Mouse (Mus musculus) hindbrain, embryonic 12.5 days (tissue): ENCODE measurements around the gene Lrrk1. TPM values are rescaled to one million over a fixed set of nuclear protein-coding genes. Genes with fewer than 3 reads are reported as not detected.

Experiments used
- ATAC-seq: fragments of 200-750 bp; cut with Nextera tagmentation; 2 replicates; pipeline ENCODE4 v1.8.0; 2017; ENCODE audit warnings: moderate TSS enrichment; ENCODE audit not compliant: low FRiP score
- H3K27ac ChIP-seq: fragments of 300-500 bp; sonication (generic); 2 replicates; pipeline ENCODE4 v1.5.1; 2016; ENCODE audit warnings: mild to moderate bottlenecking
- H3K27me3 ChIP-seq: fragments of 300-500 bp; sonication (generic); 2 replicates; pipeline ENCODE4 v1.6.1; 2016; ENCODE audit warnings: mild to moderate bottlenecking
- H3K36me3 ChIP-seq: fragments of 300-500 bp; sonication (generic); 2 replicates; pipeline ENCODE4 v1.6.1; 2016; ENCODE audit warnings: mild to moderate bottlenecking
- H3K4me1 ChIP-seq: fragments of 300-500 bp; sonication (generic); 2 replicates; pipeline ENCODE4 v1.6.1; 2016
- H3K4me2 ChIP-seq: fragments of 300-500 bp; sonication (generic); replicated peaks from 2 replicates; pipeline ENCODE4 v1.6.1; 2016; ENCODE audit warnings: mild to moderate bottlenecking
- H3K4me3 ChIP-seq: fragments of 300-500 bp; sonication (generic); 2 replicates; pipeline ENCODE4 v1.5.1; 2016; ENCODE audit warnings: mild to moderate bottlenecking
- H3K9ac ChIP-seq: fragments of 300-500 bp; sonication (generic); 2 replicates; pipeline ENCODE4 v1.6.1; 2016; ENCODE audit warnings: mild to moderate bottlenecking, moderate library complexity
- H3K9me3 ChIP-seq: fragments of 300-500 bp; sonication (generic); replicated peaks from 2 replicates; pipeline ENCODE4 v1.6.1; 2016; ENCODE audit warnings: mild to moderate bottlenecking
- WGBS: fragments of 180-500 bp; shearing (Covaris S2); methylation state at CpG from one replicate; pipeline ENCODE4 v1.1.7; 2016; 5-methylcytosine and 5-hydroxymethylcytosine counted together
- polyA plus RNA-seq: library from polyadenylated mRNA; unstranded; fragments of >200 nt; fragmentation: Nextera tagmentation; extraction: Ambion mirVana; gene quantifications from 2 replicates; pipeline ENCODE4 v1.2.1, GENCODE M21; 2016

The Lrrk1 gene
- polyA plus RNA-seq, 1 experiment from 2014 or later, result 7.2 TPM

DNA sequence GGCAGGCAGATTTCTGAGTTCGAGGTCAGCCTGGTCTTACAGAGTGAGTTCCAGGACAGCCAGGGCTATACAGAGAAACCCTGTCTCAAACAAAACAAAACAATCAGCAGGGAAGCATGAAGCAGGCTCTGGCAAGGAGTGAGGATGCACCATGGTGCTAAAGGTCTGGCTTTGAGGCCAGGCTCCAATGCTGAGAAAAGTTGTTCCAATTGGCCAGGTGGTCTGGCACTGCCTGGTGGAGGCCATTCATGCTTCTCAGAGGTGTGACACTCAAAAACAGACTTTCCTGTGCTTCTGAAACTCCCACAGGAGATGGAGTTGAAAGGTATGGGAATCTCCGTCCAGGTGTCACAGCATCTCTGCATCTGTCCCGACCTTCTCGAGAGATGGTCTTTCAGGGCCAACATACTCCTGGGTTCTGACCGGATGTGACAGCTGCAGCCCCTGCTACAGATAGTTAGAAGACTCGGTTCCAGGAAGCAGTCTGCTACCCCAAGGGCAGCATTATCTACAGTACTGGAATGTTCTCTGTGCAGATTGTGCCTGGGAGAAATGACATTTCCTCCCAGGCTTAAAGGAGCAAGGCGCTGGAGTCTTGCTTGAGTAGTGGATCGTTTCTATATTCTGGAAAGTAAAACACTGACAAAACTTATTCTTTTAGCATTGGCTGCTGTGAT lies 134.0 kb downstream of the Lrrk1 start:
- Histone ChIP-seq H3K36me3 (no peaks in the 10 kb centered on the region), H3K4me1 (peaks cover 3% of the 10 kb centered on the region; the same call in 1 of the 2 replicates), H3K9ac (no peak overlapping the region), H3K27ac (no peak overlapping the region), H3K4me3 (no peak overlapping the region), H3K4me2 (no peak overlapping the region), H3K27me3 (0 out of 2 replicates have a peak, but pooled peaks cover 4% of the 10 kb centered on the region), H3K9me3 (no peaks in the 10 kb centered on the region)
- WGBS, result 89% methylated on average over 8 of the region's 8 CpGs
- no peak for ATAC-seq

DNA sequence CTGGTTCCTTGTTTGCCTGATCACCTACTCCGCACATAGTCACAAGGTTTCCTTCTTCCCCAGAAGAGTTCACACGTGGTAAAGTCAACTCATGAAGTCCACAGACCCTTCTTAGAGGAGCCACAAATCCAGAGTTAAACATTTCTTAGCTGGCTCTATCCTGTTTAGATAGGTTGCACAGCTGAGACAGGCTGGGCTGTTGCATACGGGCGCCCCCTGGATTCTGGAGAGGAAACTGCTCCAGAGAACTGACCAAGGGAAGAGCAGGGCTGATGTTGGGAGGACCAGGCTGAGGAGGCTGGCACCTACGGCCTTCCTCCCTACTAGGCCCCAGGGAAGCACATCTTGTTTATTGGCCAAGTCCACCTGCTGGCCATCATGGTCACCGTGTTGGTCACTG lies 138.1 kb downstream of the Lrrk1 start:
- H3K4me1 ChIP-seq, result peaks cover 23% of the 10 kb centered on the region
- 24% methylated on average over 6 of the region's 6 CpGs for WGBS
- no peaks in the 10 kb centered on the region for H3K36me3 ChIP-seq
- H3K27me3 ChIP-seq, result 0 out of 2 replicates have a peak, but pooled peaks cover 4% of the 10 kb centered on the region
- no peak overlapping the region for H3K4me2 ChIP-seq
- no peaks in the 10 kb centered on the region for H3K9me3 ChIP-seq
- H3K9ac ChIP-seq, result no peak overlapping the region
- no peak overlapping the region for H3K27ac ChIP-seq
- 0 out of 2 replicates have a peak, but pooled peaks have one; percentile 7 for ATAC-seq
- H3K4me3 ChIP-seq, result no peak overlapping the region

DNA sequence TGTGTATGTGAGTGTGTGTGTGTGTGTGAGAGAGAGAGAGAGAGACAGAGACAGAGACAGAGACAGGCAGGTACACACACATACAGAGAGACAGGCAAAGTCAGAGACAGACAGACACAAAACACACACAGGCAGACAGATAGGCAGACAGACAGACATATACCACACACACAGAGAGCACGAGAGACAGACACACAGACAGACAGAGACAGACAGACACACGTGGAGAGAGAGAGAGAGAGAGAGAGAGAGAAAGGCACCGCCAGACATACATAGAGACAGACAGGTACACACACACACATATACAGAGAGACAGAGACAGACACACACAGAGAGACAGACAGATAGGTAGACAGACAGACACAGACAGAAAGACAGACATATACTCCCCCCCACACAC lies 138.7 kb downstream of the Lrrk1 start:
- WGBS, result 90% methylated on average over 3 of the region's 3 CpGs

DNA sequence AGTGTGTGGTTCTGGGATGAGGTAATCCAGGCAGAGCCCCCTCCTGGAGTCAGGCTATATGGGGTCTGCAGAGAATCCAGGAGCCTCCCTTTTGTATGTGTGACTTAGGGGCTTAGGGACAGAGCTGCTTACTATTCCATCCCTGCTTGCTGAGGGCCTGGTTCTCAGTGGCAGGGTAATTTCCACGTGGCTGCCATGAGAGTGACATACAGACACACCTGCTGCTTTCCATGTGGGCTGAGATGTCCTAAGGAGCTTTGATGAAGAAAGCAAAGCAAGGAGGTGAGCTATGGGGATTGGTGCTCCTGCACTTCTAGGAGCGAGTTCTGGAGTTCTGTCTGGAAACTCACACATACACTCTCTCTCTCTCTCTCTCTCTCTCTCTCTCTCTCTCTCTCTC lies 139.1 kb downstream of the Lrrk1 start:
- H3K4me1 ChIP-seq, result peaks cover 23% of the 10 kb centered on the region
- H3K27ac ChIP-seq, result no peak overlapping the region
- H3K9me3 ChIP-seq, result no peaks in the 10 kb centered on the region
- no peaks in the 10 kb centered on the region for H3K36me3 ChIP-seq
- H3K4me3 ChIP-seq, result no peak overlapping the region
- no peak for ATAC-seq
- WGBS, result 58% methylated on average over 2 of the region's 2 CpGs
- 0 out of 2 replicates have a peak overlapping the region, but pooled peaks have one; percentile 32 for H3K9ac ChIP-seq
- no peak overlapping the region for H3K4me2 ChIP-seq
- 0 out of 2 replicates have a peak, but pooled peaks cover 4% of the 10 kb centered on the region for H3K27me3 ChIP-seq

More for the DNA sequence above, 138.7 kb downstream of the Lrrk1 start:
- no peak for ATAC-seq
- Histone ChIP-seq H3K4me3 (no peak overlapping the region), H3K9me3 (no peaks in the 10 kb centered on the region), H3K9ac (0 out of 2 replicates have a peak overlapping the region, but pooled peaks have one; percentile 32), H3K27ac (no peak overlapping the region), H3K4me2 (no peak overlapping the region), H3K4me1 (peaks cover 23% of the 10 kb centered on the region), H3K27me3 (0 out of 2 replicates have a peak, but pooled peaks cover 4% of the 10 kb centered on the region), H3K36me3 (no peaks in the 10 kb centered on the region)

DNA sequence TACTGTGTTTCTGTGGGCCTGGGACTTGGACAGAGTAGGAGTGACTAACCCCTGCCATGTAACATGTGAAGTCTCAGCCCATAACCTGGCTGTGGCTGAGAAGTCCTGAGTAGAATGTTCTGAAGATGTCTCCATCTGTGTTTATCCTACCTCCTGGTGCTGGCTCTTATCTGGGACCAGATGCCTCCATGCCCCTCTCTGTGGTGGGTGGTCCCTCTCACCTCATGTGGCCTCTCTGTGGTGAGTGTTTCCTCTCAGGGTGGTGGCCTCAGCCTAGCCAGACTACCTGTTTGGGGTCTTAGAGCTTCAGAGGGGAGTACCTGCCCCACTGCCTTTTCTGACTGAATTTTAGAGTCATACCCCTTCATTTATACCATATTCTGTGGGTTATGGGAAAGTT lies 139.9 kb downstream of the Lrrk1 start:
- Histone ChIP-seq H3K9me3 (no peaks in the 10 kb centered on the region), H3K4me1 (peaks cover 23% of the 10 kb centered on the region), H3K4me2 (no peak overlapping the region), H3K27me3 (0 out of 2 replicates have a peak, but pooled peaks cover 4% of the 10 kb centered on the region), H3K9ac (no peak overlapping the region), H3K27ac (peak overlapping the region; percentile 55), H3K36me3 (no peaks in the 10 kb centered on the region), H3K4me3 (no peak overlapping the region)
- ATAC-seq, result no peak

DNA sequence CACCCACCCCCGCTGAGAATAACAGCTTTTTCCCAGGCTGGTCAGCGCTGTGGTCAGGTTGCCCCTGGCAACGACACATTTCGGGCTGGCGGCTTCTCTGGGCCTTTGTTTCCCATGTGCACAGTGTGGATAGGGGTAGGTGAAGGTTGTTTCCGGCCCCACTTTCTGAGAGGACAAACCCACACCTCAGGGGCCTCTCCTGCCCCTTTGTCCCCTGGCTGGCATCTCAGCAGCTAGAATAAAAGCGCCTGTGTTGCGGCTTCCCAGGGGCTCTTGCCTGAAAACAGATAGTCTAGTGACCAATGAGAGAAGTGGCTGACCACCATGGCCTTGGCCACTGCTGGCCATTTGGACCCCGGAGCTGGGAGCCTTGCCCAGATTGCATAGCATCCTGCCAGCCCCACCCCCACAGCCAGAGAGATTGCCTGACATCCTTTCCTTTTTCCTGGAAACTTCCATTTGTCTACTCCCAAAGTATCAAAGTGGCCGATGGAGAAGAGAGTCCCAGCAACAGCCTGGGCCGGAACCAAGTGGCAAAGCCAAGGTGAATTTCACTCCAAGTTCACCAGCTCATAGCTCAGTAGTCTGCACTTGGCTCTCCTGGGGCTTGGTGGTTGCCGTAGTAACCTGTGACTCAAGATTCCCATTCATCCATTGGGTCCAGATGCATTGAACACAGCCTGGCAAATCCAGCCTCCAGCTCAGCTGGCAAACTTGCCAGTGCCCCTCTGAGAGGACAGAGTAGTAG lies 140.7 kb downstream of the Lrrk1 start:
- Histone ChIP-seq H3K27me3 (0 out of 2 replicates have a peak, but pooled peaks cover 4% of the 10 kb centered on the region), H3K27ac (peak overlapping the region; percentile 55), H3K9me3 (no peaks in the 10 kb centered on the region), H3K4me1 (peaks cover 23% of the 10 kb centered on the region), H3K4me2 (peak overlapping the region; percentile 9; the same call in 1 of the 2 replicates), H3K4me3 (no peak overlapping the region), H3K36me3 (no peaks in the 10 kb centered on the region), H3K9ac (no peak overlapping the region)
- WGBS, result 33% methylated on average over 12 of the region's 12 CpGs
- ATAC-seq, result peak; percentile 79

DNA sequence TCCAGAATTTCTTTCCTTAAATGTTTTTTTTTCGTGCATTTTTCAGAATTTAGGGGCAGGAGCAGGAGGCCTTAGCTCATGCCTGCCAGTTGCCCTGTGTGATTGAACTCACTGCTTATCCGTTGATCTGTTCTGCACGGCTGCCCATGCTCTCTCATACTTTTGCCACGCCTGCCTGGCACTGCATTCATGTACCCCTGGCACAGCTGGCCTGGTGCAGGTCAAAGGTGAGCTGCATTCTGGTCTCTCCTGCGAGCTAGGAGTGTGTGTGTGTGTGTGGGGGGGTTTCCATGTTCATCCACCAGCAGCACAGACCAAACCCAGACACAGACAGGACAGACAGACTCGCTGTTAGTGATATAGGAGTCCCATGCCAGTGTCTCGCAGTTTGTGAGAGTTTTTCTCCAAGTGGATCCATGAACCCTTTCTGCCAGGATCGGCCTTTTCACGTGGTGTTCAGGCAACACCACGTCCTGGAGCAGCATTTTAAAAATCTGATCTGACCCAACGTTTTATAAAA lies 141.4 kb downstream of the Lrrk1 start:
- H3K27ac ChIP-seq, result peak overlapping the region; percentile 52; the same call in 1 of the 2 replicates
- WGBS, result 37% methylated on average over 11 of the region's 11 CpGs

DNA sequence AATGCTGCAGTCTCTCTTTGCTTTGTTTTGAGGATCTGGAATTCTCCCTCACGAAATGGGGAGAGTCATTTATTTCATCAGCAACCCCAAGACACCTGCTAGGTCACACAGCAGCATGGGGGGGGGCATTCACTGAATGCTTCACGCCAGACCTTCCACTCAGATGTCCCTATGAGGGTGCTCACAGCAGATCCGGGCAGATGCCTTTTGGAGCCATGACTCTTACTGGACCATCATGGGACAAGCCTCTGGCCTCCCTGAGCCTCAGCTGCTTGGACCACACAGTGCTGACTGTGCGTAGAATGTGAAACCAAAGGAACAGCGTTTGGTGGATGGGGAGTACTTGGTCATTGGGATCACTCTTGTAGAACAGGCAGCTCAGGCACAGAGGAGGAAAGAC lies 142.5 kb downstream of the Lrrk1 start:
- ATAC-seq, result no peak

More for the DNA sequence above, 141.4 kb downstream of the Lrrk1 start:
- H3K9me3 ChIP-seq, result no peaks in the 10 kb centered on the region
- H3K4me1 ChIP-seq, result peaks cover 23% of the 10 kb centered on the region
- no peak for ATAC-seq
- H3K9ac ChIP-seq, result no peak overlapping the region
- no peak overlapping the region for H3K4me3 ChIP-seq
- no peak overlapping the region for H3K4me2 ChIP-seq
- H3K27me3 ChIP-seq, result 0 out of 2 replicates have a peak, but pooled peaks cover 4% of the 10 kb centered on the region
- no peaks in the 10 kb centered on the region for H3K36me3 ChIP-seq

DNA sequence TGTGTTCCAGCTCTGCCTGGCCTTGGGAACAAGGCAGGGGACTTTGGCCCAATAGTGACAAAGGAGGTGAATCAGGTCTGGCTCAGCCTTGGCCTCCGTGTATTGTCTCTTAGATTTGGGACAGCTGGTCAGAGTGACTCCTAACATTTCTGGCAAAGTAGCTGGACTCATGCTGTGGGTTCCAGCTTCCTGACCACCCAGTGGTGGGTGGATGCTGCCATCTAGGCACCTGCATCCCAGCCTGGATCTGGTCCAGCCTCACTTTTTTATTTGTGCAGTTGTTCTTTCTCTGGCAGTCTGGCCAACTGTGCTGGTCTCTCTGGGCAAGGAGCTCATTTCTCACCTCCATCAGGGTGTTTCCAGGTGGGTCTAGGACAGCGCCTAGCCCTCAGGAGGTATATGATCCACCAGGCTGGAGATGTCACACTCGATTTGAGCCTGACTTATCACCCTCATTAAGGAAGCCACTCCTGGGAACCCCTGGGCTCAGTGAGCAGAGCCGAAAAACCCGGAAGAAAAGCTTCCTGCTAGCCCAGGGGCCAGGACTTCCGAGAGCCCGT lies 144.3 kb downstream of the Lrrk1 start:
- 83% methylated on average over 7 of the region's 7 CpGs for WGBS
- Histone ChIP-seq H3K9me3 (peaks cover 2% of the 10 kb centered on the region; the same call in 1 of the 2 replicates), H3K4me3 (no peak overlapping the region), H3K4me1 (peaks cover 21% of the 10 kb centered on the region), H3K9ac (no peak overlapping the region), H3K36me3 (no peaks in the 10 kb centered on the region), H3K27me3 (no peaks in the 10 kb centered on the region), H3K4me2 (no peak overlapping the region), H3K27ac (no peak overlapping the region)
- ATAC-seq, result no peak

More for the DNA sequence above, 142.5 kb downstream of the Lrrk1 start:
- H3K27me3 ChIP-seq, result 0 out of 2 replicates have a peak, but pooled peaks cover 4% of the 10 kb centered on the region
- H3K4me2 ChIP-seq, result no peak overlapping the region
- H3K9ac ChIP-seq, result no peak overlapping the region
- peaks cover 23% of the 10 kb centered on the region for H3K4me1 ChIP-seq
- H3K4me3 ChIP-seq, result no peak overlapping the region
- H3K36me3 ChIP-seq, result no peaks in the 10 kb centered on the region
- 83% methylated on average over 5 of the region's 5 CpGs for WGBS
- no peak overlapping the region for H3K27ac ChIP-seq
- no peaks in the 10 kb centered on the region for H3K9me3 ChIP-seq

DNA sequence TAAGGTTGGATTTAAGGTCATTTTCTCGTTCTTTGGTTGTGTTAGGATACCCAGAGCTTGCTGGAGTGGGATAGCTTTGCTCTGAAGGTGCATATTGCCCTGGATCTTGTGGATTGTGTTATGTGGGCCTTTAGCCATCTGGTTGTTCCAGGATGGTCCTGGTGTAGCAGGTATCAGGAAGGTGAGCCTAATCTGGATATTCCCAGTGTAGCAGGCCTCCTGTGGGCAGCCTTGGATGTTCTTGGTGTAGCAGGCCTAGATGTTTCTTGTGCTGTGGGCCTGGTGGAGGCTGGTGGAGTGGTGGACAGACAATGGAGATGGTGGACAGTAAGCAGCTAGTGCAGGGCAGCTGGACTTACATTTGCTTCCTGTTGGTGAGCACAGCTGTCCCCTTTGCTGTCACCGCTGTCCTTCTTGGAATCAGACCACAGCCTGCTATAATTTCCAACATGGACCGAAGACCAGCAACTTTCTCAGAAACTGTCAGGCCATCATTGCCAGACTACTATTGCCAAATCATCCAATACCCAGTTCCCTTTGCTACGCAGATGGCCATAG lies 146.2 kb downstream of the Lrrk1 start:
- no peak for ATAC-seq
- H3K27ac ChIP-seq, result no peak overlapping the region
- H3K4me2 ChIP-seq, result no peak overlapping the region
- H3K9ac ChIP-seq, result no peak overlapping the region
- WGBS, result 93% methylated on average over 4 of the region's 4 CpGs
- H3K27me3 ChIP-seq, result no peaks in the 10 kb centered on the region
- H3K4me1 ChIP-seq, result 0 out of 2 replicates have a peak, but pooled peaks cover 3% of the 10 kb centered on the region
- no peak overlapping the region for H3K4me3 ChIP-seq
- peaks cover 2% of the 10 kb centered on the region; the same call in 1 of the 2 replicates for H3K9me3 ChIP-seq
- H3K36me3 ChIP-seq, result no peaks in the 10 kb centered on the region

DNA sequence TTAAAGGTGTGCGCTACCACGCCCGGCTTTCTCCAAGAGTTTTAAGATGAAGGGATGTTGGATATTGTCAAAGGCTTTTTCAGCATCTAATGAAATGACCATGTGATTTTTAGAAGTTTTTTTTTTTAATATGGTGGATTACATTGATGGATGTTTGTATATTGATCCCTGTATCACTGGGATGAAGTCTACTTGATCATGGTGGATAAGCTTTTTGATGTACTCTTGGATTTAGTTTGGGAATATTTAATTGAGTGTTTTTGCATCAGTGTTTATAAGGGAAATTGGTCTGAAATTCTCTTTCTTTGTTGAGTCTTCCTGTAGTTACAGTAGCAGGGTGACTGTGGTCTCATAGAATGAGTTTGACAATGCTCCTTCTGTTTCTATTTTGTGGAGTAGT lies 150.0 kb downstream of the Lrrk1 start:
- H3K4me3 ChIP-seq, result no peak overlapping the region
- 97% methylated on average over 3 of the region's 3 CpGs for WGBS
- H3K9me3 ChIP-seq, result peaks cover 2% of the 10 kb centered on the region; the same call in 1 of the 2 replicates
- no peaks in the 10 kb centered on the region for H3K36me3 ChIP-seq
- no peak overlapping the region for H3K4me2 ChIP-seq
- H3K27me3 ChIP-seq, result no peaks in the 10 kb centered on the region
- no peak overlapping the region for H3K27ac ChIP-seq
- H3K4me1 ChIP-seq, result 0 out of 2 replicates have a peak, but pooled peaks cover 1% of the 10 kb centered on the region
- no peak for ATAC-seq
- no peak overlapping the region for H3K9ac ChIP-seq
